Mouse (Mus musculus) stomach, postnatal 0 days (tissue): ENCODE data around the gene Zbtb16.

ENCODE experiments used
- CTCF ChIP-seq: IDR thresholded peaks from 2 replicates; pipeline ENCODE4 v1.5.1; 2016; ENCODE audit warnings: antibody characterized with exemption, low read depth, mild to moderate bottlenecking, moderate library complexity
- EP300 ChIP-seq: optimal IDR thresholded peaks from 2 replicates; pipeline ENCODE3; 2016; ENCODE audit warnings: antibody characterized with exemption

- TF ChIP-seq CTCF (no peak), EP300 (no peak)
These were observed 18.1 kb downstream of the Zbtb16 start for GRCm38 (mm10) chr9:48817907-48818306.
